Comparison of ENCODE assay signal across 19 mouse cellular contexts in the genomic region with DNA sequence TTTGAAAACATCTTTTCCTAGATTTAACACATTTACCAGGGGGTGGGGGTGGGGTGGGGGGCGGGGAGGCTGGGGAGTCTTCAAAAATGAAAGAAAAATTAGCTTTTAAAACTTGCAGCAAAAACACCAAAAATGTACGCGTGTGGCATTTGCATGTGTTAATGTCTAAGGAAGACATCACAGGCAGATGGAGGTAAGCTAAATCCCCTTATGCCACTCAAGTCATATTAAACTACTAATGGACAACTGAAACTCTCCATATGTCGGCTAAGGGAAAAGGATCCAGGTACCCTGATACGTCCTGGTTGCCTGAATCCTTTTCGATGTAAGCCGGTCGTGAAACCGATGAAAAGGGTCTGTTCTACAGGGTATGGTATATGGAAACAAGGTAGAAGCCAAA. TPM values are rescaled to one million over a fixed set of nuclear protein-coding genes. Genes with fewer than 3 reads are reported as not detected.
A peak's percentile ranks its signal among the peaks of the same experiment; 100 is the strongest.
DNase-seq lines count a peak whose midpoint lies in the region; ATAC-seq and TF ChIP-seq lines count a peak whose summit lies in the region.
"Had no signal": no experiment of that assay in that cellular context is flagged by ENCODE, and none has a peak within 500 bp of the region (broad histone marks: within the 10 kb centered on the region; RNA-seq: fewer than 3 reads in every experiment).

No protein-coding gene starts in this region.

- 83% methylated on average over 9 of the region's 9 CpGs for WGBS in forebrain, embryonic 13.5 days
- WGBS in forebrain, embryonic 12.5 days = 86% methylated on average over 9 of the region's 9 CpGs

- H3K27ac ChIP-seq in forebrain, embryonic 13.5 days = peak overlapping the region; percentile 48; the same call in 1 of the 2 replicates
- H3K27ac ChIP-seq in forebrain, embryonic 12.5 days = no peak overlapping the region
- H3K27ac ChIP-seq: embryonic facial prominence, embryonic 13.5 days; heart, adult 2 months; hindbrain, embryonic 12.5 days; hindbrain, embryonic 15.5 days had no signal

- H3K9ac ChIP-seq in forebrain, embryonic 13.5 days = no peak overlapping the region
- no peak overlapping the region for H3K9ac ChIP-seq in forebrain, embryonic 12.5 days
- H3K9ac ChIP-seq: embryonic facial prominence, embryonic 13.5 days; hindbrain, embryonic 12.5 days; hindbrain, embryonic 15.5 days had no signal

- H3K27me3 ChIP-seq in forebrain, embryonic 13.5 days = no peaks in the 10 kb centered on the region
- no peaks in the 10 kb centered on the region for H3K27me3 ChIP-seq in forebrain, embryonic 12.5 days
- H3K27me3 ChIP-seq: embryonic facial prominence, embryonic 13.5 days; hindbrain, embryonic 12.5 days; hindbrain, embryonic 15.5 days had no signal

- no peak for TF ChIP-seq POLR2A in brain, embryonic 14.5 days (IDR thresholded peaks at IDR 0.05; ENCODE audit: borderline replicate concordance, extremely low read depth, insufficient read depth, insufficient read length, poor library complexity, severe bottlenecking)

- ATAC-seq in forebrain, embryonic 13.5 days = no peak; the same call in 1 of the 2 replicates
- no peak for ATAC-seq in forebrain, embryonic 12.5 days (ENCODE audit: low FRiP score)

- no peak overlapping the region for H3K4me3 ChIP-seq in forebrain, embryonic 13.5 days
- no peak overlapping the region for H3K4me3 ChIP-seq in forebrain, embryonic 12.5 days (replicated peaks)
- H3K4me3 ChIP-seq: embryonic facial prominence, embryonic 13.5 days; heart, adult 2 months; hindbrain, embryonic 12.5 days; hindbrain, embryonic 15.5 days had no signal

- H3K4me2 ChIP-seq in forebrain, embryonic 13.5 days = no peak overlapping the region
- H3K4me2 ChIP-seq in forebrain, embryonic 12.5 days = no peak overlapping the region
- H3K4me2 ChIP-seq: embryonic facial prominence, embryonic 13.5 days; heart, embryonic 11.5 days; hindbrain, embryonic 12.5 days; hindbrain, embryonic 15.5 days had no signal

- H3K9me3 ChIP-seq in forebrain, embryonic 13.5 days (replicated peaks) = no peaks in the 10 kb centered on the region
- H3K9me3 ChIP-seq in forebrain, embryonic 12.5 days = 0 out of 2 replicates have a peak, but pooled peaks cover 4% of the 10 kb centered on the region
- H3K9me3 ChIP-seq: hindbrain, embryonic 15.5 days had no signal

- no peaks in the 10 kb centered on the region for H3K36me3 ChIP-seq in forebrain, embryonic 13.5 days (ENCODE audit: poor library complexity, severe bottlenecking)
- H3K36me3 ChIP-seq in forebrain, embryonic 12.5 days (replicated peaks) = no peaks in the 10 kb centered on the region
- H3K36me3 ChIP-seq: embryonic facial prominence, embryonic 13.5 days; hindbrain, embryonic 12.5 days; hindbrain, embryonic 15.5 days had no signal

- H3K4me1 ChIP-seq in forebrain, embryonic 13.5 days = peaks cover 28% of the 10 kb centered on the region
- H3K4me1 ChIP-seq in forebrain, embryonic 12.5 days = peaks cover 16% of the 10 kb centered on the region

- peak; percentile 43 for DNase-seq in heart, adult 11 months
- no peak for DNase-seq in heart, adult 8-10 months (ENCODE audit: low spot score)
- DNase-seq in brain, embryonic 14.5 days (ENCODE audit: low read depth) = peak; percentile 66
- no peak for DNase-seq in T-cell, adult 2 months (ENCODE audit: low spot score)
- DNase-seq: adrenal gland, postnatal 10 days; adrenal gland, postnatal 36 days; cerebellum, adult 11 months; cerebellum, adult 2 months; cerebellum, adult 9-11 months; cerebellum, postnatal 25 days; gastrocnemius, postnatal 25 days; heart, adult 2 months; kidney, adult 2 months had no signal

- TF ChIP-seq CTCF in brain, embryonic 14.5 days (IDR thresholded peaks at IDR 0.05; ENCODE audit: borderline replicate concordance, extremely low read depth, insufficient read depth, insufficient read length) = no peak

RNA-seq across cellular contexts. Expression of a gene that starts 27.8 kb away (rescaled TPM):
- 37.9 and 40.9 TPM in 2 replicates for polyA plus RNA-seq in forebrain, embryonic 13.5 days (2015; fragmentation: Nextera tagmentation; extraction: Ambion mirVana)
- 41.8 and 45.4 TPM in 2 replicates for polyA plus RNA-seq in forebrain, embryonic 12.5 days (2016; fragmentation: Nextera tagmentation; extraction: Ambion mirVana)
- 1 to 10 TPM; 6.9 to 9.2 (median 7.6) TPM for total RNA-seq in heart, adult 8-10 months (2022)
- 39.9 and 40.8 TPM in 2 replicates for polyA plus RNA-seq in brain, embryonic 14.5 days (2012; rRNA removed)

Comparison
In these comparisons a context has a peak if more than half of its experiments do, and no peak if none do; other contexts are left out.
1. DNase-seq: peak in heart, adult 11 months (single experiment) and brain, embryonic 14.5 days (single experiment); none in heart, adult 8-10 months (single experiment) and T-cell, adult 2 months (single experiment).